Mouse (Mus musculus): ENCODE measurements around the gene Drd3.

The Drd3 gene

GRCm38 (mm10) chr16:43753751-43754150, at the start of gene Drd3:
TSS of gene Drd3 (plus strand) at chr16:43754026.
- DNase-seq (ENCODE audit: low read depth): no peak

- no peak for DNase-seq (ENCODE audit: low read depth)
Observed at GRCm38 (mm10) chr16:43708335-43709061, 45.3 kb upstream of the Drd3 start.

GRCm38 (mm10) chr16:43709062-43709413, 44.8 kb upstream of the Drd3 start:
- DNase-seq (ENCODE audit: low read depth): no peak

GRCm38 (mm10) chr16:43709432-43710133, 44.2 kb upstream of the Drd3 start:
- DNase-seq (ENCODE audit: low read depth): no peak

- DNase-seq (ENCODE audit: low read depth): no peak
Observed at GRCm38 (mm10) chr16:43710134-43710475, 43.7 kb upstream of the Drd3 start.

- no peak for DNase-seq (ENCODE audit: low read depth)
Observed at GRCm38 (mm10) chr16:43710651-43711050, 43.2 kb upstream of the Drd3 start.

GRCm38 (mm10) chr16:43711361-43711760, 42.5 kb upstream of the Drd3 start:
- DNase-seq (ENCODE audit: low read depth): no peak

- DNase-seq (ENCODE audit: low read depth): no peak
Observed at GRCm38 (mm10) chr16:43724444-43724843, 29.4 kb upstream of the Drd3 start.

GRCm38 (mm10) chr16:43729506-43730221, 24.2 kb upstream of the Drd3 start:
- DNase-seq (ENCODE audit: low read depth): no peak

- DNase-seq (ENCODE audit: low read depth): no peak
Observed at GRCm38 (mm10) chr16:43730281-43730680, 23.5 kb upstream of the Drd3 start.

- no peak for DNase-seq (ENCODE audit: low read depth)
Observed at GRCm38 (mm10) chr16:43732496-43732895, 21.3 kb upstream of the Drd3 start.

GRCm38 (mm10) chr16:43732900-43733299, 20.9 kb upstream of the Drd3 start:
- no peak for DNase-seq (ENCODE audit: low read depth)

- DNase-seq (ENCODE audit: low read depth): no peak
Observed at GRCm38 (mm10) chr16:43737933-43738332, 15.9 kb upstream of the Drd3 start.

- DNase-seq (ENCODE audit: low read depth): no peak
Observed at GRCm38 (mm10) chr16:43740936-43741335, 12.9 kb upstream of the Drd3 start.

- no peak for DNase-seq (ENCODE audit: low read depth)
Observed at GRCm38 (mm10) chr16:43748424-43748823, 5.4 kb upstream of the Drd3 start.

GRCm38 (mm10) chr16:43752900-43753299, 926 bp upstream of the Drd3 start:
- no peak for DNase-seq (ENCODE audit: low read depth)

- DNase-seq (ENCODE audit: low read depth): no peak
Observed at GRCm38 (mm10) chr16:43772358-43772757, 18.5 kb downstream of the Drd3 start.

- no peak for DNase-seq (ENCODE audit: low read depth)
Observed at GRCm38 (mm10) chr16:43772766-43773165, 18.9 kb downstream of the Drd3 start.

GRCm38 (mm10) chr16:43773506-43773905, 19.7 kb downstream of the Drd3 start:
- DNase-seq (ENCODE audit: low read depth): no peak

- no peak for DNase-seq (ENCODE audit: low read depth)
Observed at GRCm38 (mm10) chr16:43776886-43777285, 23.1 kb downstream of the Drd3 start.

- DNase-seq (ENCODE audit: low read depth): no peak
Observed at GRCm38 (mm10) chr16:43799541-43799940, 45.7 kb downstream of the Drd3 start.

GRCm38 (mm10) chr16:43800119-43800721, 46.4 kb downstream of the Drd3 start:
- DNase-seq (ENCODE audit: low read depth): no peak

GRCm38 (mm10) chr16:43801137-43801536, 47.3 kb downstream of the Drd3 start:
- DNase-seq (ENCODE audit: low read depth): no peak
